Mouse (Mus musculus): ENCODE measurements around the gene Hgd. TPM values are rescaled to one million over a fixed set of nuclear protein-coding genes. Genes with fewer than 3 reads are reported as not detected.
A peak's percentile ranks its signal among the peaks of the same experiment; 100 is the strongest.

Hgd gene
- polyA plus RNA-seq, 2 experiments, result 0.20 TPM; not detected in 1

GRCm38 (mm10) chr16:37653731-37654657, 74.0 kb downstream of the Hgd start, which contains the start of gene Ndufb4:
Gene Ndufb4 (minus strand): TSS chr16:37654453.
- H3K27me3 ChIP-seq (ENCODE audit: control insufficient read depth, insufficient read depth, low read length), result no peaks in the 10 kb centered on the region
- TF ChIP-seq POLR2A (IDR thresholded peaks at IDR 0.05; ENCODE audit: borderline replicate concordance, extremely low read depth, insufficient read depth, insufficient read length), result no peak
- DNase-seq (ENCODE audit: low spot score), result peak; percentile 99
- peaks cover 5% of the 10 kb centered on the region for H3K36me3 ChIP-seq (ENCODE audit: control insufficient read depth, insufficient read depth, low read length)
- ATAC-seq (ENCODE audit: low FRiP score, low read depth), result peak; percentile 96
- peak within 1 kb of the TSS; percentile 79 for H3K9ac ChIP-seq (ENCODE audit: low read depth, low read length, severe bottlenecking)
- H3K4me2 ChIP-seq (replicated peaks; ENCODE audit: low read depth, low read length, severe bottlenecking), result peak within 1 kb of the TSS; percentile 50
- H3K9me3 ChIP-seq (ENCODE audit: control insufficient read depth, low read length), result no peaks in the 10 kb centered on the region
- WGBS, result under 1% methylated on average over 51 of the region's 58 CpGs
- 0 out of 2 replicates have a peak, but pooled peaks cover 3% of the 10 kb centered on the region for H3K4me1 ChIP-seq (ENCODE audit: control insufficient read depth, insufficient read depth, low read length)
- no peak within 1 kb of the TSS for H3K27ac ChIP-seq (replicated peaks; ENCODE audit: low read depth, low read length)
- H3K4me3 ChIP-seq (replicated peaks; ENCODE audit: low read length), result peak within 1 kb of the TSS; percentile 54

- ATAC-seq (ENCODE audit: low FRiP score, low read depth) (no peak), DNase-seq (ENCODE audit: low spot score) (no peak)
- Histone ChIP-seq H3K9me3 (ENCODE audit: control insufficient read depth, low read length) (no peaks in the 10 kb centered on the region), H3K9ac (ENCODE audit: low read depth, low read length, severe bottlenecking) (no peak overlapping the region), H3K4me1 (ENCODE audit: control insufficient read depth, insufficient read depth, low read length) (0 out of 2 replicates have a peak, but pooled peaks cover 3% of the 10 kb centered on the region), H3K4me3 (replicated peaks; ENCODE audit: low read length) (peak overlapping the region; percentile 54; the same call in 1 of the 2 replicates), H3K27ac (replicated peaks; ENCODE audit: low read depth, low read length) (no peak overlapping the region), H3K4me2 (replicated peaks; ENCODE audit: low read depth, low read length, severe bottlenecking) (peak overlapping the region; percentile 50), H3K36me3 (ENCODE audit: control insufficient read depth, insufficient read depth, low read length) (peaks cover 4% of the 10 kb centered on the region; the same call in 1 of the 2 replicates), H3K27me3 (ENCODE audit: control insufficient read depth, insufficient read depth, low read length) (no peaks in the 10 kb centered on the region)
- TF ChIP-seq POLR2A (IDR thresholded peaks at IDR 0.05; ENCODE audit: borderline replicate concordance, extremely low read depth, insufficient read depth, insufficient read length), result no peak
- WGBS, result 65% methylated on average over 4 of the region's 4 CpGs
Observed at GRCm38 (mm10) chr16:37654831-37655455, 75.0 kb downstream of the Hgd start.

- Histone ChIP-seq H3K4me1 (ENCODE audit: control insufficient read depth, insufficient read depth, low read length) (0 out of 2 replicates have a peak, but pooled peaks cover 3% of the 10 kb centered on the region), H3K9ac (ENCODE audit: low read depth, low read length, severe bottlenecking) (no peak overlapping the region), H3K4me3 (replicated peaks; ENCODE audit: low read length) (no peak overlapping the region), H3K9me3 (ENCODE audit: control insufficient read depth, low read length) (no peaks in the 10 kb centered on the region), H3K27ac (replicated peaks; ENCODE audit: low read depth, low read length) (no peak overlapping the region), H3K36me3 (ENCODE audit: control insufficient read depth, insufficient read depth, low read length) (peaks cover 4% of the 10 kb centered on the region; the same call in 1 of the 2 replicates), H3K4me2 (replicated peaks; ENCODE audit: low read depth, low read length, severe bottlenecking) (no peak overlapping the region), H3K27me3 (ENCODE audit: control insufficient read depth, insufficient read depth, low read length) (no peaks in the 10 kb centered on the region)
- TF ChIP-seq POLR2A (IDR thresholded peaks at IDR 0.05; ENCODE audit: borderline replicate concordance, extremely low read depth, insufficient read depth, insufficient read length), result no peak
- 28% methylated on average over 4 of the region's 4 CpGs for WGBS
- DNase-seq (ENCODE audit: low spot score) (no peak), ATAC-seq (ENCODE audit: low FRiP score, low read depth) (no peak)
Observed at GRCm38 (mm10) chr16:37655756-37656347, 75.9 kb downstream of the Hgd start.

DNA sequence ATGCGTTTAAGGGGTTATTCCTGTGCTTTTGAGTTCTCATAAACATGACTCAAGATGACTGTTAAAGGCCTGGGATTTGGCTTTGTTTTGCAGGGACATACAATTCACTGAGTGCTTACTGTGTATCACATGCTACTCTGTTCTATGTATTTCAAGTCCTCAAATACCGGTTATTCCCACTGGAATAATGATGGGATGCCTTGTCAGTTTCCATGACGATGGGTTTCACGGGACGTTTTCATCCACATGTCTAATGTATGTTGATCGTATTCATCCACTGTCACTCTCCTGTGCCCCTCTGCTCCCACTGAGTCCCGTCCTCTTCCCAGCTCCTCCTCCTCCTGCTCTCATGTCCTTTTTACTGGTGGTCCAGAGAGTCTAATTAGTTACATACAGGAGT, 76.8 kb downstream of the Hgd start:
- Histone ChIP-seq H3K9ac (ENCODE audit: low read depth, low read length, severe bottlenecking) (no peak overlapping the region), H3K4me2 (replicated peaks; ENCODE audit: low read depth, low read length, severe bottlenecking) (no peak overlapping the region), H3K4me1 (ENCODE audit: control insufficient read depth, insufficient read depth, low read length) (0 out of 2 replicates have a peak, but pooled peaks cover 3% of the 10 kb centered on the region), H3K4me3 (replicated peaks; ENCODE audit: low read length) (no peak overlapping the region), H3K27ac (replicated peaks; ENCODE audit: low read depth, low read length) (no peak overlapping the region), H3K27me3 (ENCODE audit: control insufficient read depth, insufficient read depth, low read length) (no peaks in the 10 kb centered on the region), H3K9me3 (ENCODE audit: control insufficient read depth, low read length) (no peaks in the 10 kb centered on the region), H3K36me3 (ENCODE audit: control insufficient read depth, insufficient read depth, low read length) (no peaks in the 10 kb centered on the region)
- ATAC-seq (ENCODE audit: low FRiP score, low read depth) (no peak), DNase-seq (ENCODE audit: low spot score) (no peak)
- 80% methylated on average over 7 of the region's 7 CpGs for WGBS
- TF ChIP-seq POLR2A (IDR thresholded peaks at IDR 0.05; ENCODE audit: borderline replicate concordance, extremely low read depth, insufficient read depth, insufficient read length), result no peak

All from limb, embryonic 14.5 days (tissue).